Mouse (Mus musculus): ENCODE data around the gene Ssbp4.

DNA sequence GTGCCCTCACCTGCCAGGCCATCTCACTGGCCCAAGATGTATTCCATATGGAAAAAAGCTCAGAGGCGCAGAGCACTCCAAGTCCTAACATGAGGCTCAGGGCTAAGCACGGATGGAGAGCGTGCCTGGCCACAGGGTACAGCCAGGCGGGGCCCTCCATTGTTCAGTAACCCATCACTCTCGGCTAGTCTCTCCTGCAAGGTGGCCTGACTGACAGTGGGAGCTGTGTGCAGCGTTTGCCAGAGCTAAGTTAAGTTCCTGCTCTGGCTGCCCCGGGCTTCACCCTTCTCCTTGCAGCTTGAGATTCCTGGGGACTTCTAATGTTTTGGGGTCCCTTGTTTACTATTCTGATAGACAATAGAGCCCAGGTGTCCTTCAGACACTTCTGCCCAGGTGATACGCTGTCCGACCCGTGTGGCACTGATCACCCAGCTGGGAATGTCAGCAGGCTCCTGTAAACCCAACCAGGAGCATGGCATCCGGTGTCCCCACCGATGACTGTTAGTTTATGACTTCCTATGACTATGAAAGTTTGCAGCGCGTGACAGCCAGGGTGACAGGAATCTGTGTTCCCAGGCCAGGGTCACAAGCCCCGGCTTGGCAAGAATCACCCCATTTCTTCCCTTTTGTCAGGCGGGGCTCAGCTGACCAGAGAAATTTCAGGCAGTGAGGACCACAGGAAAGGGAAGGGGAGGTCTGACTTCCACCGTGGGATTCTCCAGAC is 37.0 kb upstream of the Ssbp4 start:
- TF ChIP-seq POLR2A (IDR thresholded peaks at IDR 0.05; ENCODE audit: borderline replicate concordance, extremely low read depth, low read depth, low read length) (0 out of 2 replicates have a peak, but pooled peaks have one; percentile 5), CTCF (IDR thresholded peaks at IDR 0.05; ENCODE audit: insufficient read depth, low read length) (no peak)
